Mouse (Mus musculus) ES-Bruce4 (cell line): ENCODE measurements at regions not wholly inside any gene's neighbourhood (a gene's known extent, or its start where the extent isn't known, plus 50 kb on each side); places are given as distances from the start of the nearest gene placed in this dataset.

Source experiments
- H3K27ac ChIP-seq: 2 replicates; pipeline ENCODE4 v1.5.1; 2012; ENCODE audit warnings: low read length, inconsistent platforms; ENCODE audit not compliant: insufficient read depth
- H3K27me3 ChIP-seq: 2 replicates; pipeline ENCODE4 v1.6.1; 2012; ENCODE audit warnings: mild to moderate bottlenecking, low read length, inconsistent platforms; ENCODE audit not compliant: control insufficient read depth, poor library complexity, insufficient read depth, severe bottlenecking
- H3K36me3 ChIP-seq: 2 replicates; pipeline ENCODE4 v1.6.1; 2012; ENCODE audit warnings: inconsistent platforms, mild to moderate bottlenecking, low read length, moderate library complexity; ENCODE audit not compliant: control insufficient read depth, poor library complexity, insufficient read depth, severe bottlenecking
- H3K4me1 ChIP-seq: one replicate; pipeline ENCODE4 v1.8.1; 2011; ENCODE audit warnings: low read length; ENCODE audit not compliant: control insufficient read depth, insufficient read depth
- H3K4me3 ChIP-seq: 2 replicates; pipeline ENCODE4 v1.5.1; 2011; ENCODE audit warnings: low read depth, mild to moderate bottlenecking, low read length
- H3K9ac ChIP-seq: 2 replicates; pipeline ENCODE4 v1.6.1; 2012; ENCODE audit warnings: low read depth, mild to moderate bottlenecking, inconsistent platforms; ENCODE audit not compliant: poor library complexity, severe bottlenecking
- H3K9me3 ChIP-seq: replicated peaks from 2 replicates; pipeline ENCODE4 v1.6.1; 2012; ENCODE audit warnings: mild to moderate bottlenecking, low read length, inconsistent platforms; ENCODE audit not compliant: control insufficient read depth, poor library complexity, insufficient read depth, severe bottlenecking
- CTCF ChIP-seq: IDR thresholded peaks from one replicate; pipeline ENCODE4 v1.8.1; 2011; ENCODE audit warnings: low read depth, low read length
- EP300 ChIP-seq: IDR thresholded peaks from 2 replicates; pipeline ENCODE4 v1.6.1; 2011; ENCODE audit warnings: low read depth, low read length; ENCODE audit not compliant: insufficient read depth
- POLR2A ChIP-seq: IDR thresholded peaks from one replicate; pipeline ENCODE4 v1.8.1; 2011; ENCODE audit warnings: low read length; ENCODE audit not compliant: insufficient read depth

DNA sequence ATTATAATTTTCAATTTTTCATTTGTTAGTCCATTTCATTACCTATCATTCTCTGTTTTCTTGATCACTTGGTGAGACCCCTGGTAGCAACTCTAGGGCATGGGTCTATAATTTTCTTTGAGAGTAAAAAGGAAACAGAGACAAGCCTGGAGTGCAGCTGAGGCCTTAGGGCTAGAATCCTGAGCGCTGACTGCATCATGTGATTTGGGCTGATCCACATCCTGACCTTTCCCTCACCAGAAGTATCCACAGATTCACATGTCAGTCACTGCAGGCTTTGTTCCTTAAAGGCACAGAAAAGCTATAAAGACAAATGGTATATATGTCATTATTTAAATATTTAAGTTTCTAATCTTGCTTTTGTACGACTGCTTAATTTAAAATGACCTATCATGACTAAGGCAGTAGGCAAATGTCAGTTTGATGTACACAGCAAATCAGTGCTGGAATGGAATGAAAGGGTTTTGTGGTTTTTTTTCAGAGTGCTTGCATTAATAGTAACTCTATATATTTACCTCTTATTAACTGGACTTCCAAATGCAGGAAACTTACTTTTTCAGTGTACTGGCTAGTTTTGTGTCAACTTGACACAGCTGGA lies 51.4 kb upstream of the Ugp2 start:
- no peaks in the 10 kb centered on the region for H3K4me1 ChIP-seq
- H3K9ac ChIP-seq = no peak overlapping the region
- H3K36me3 ChIP-seq = no peaks in the 10 kb centered on the region
- H3K9me3 ChIP-seq = no peaks in the 10 kb centered on the region
- no peaks in the 10 kb centered on the region for H3K27me3 ChIP-seq
- no peak overlapping the region for H3K4me3 ChIP-seq
- H3K27ac ChIP-seq = no peak overlapping the region
- TF ChIP-seq POLR2A = no peak
- no peak for TF ChIP-seq EP300
- TF ChIP-seq CTCF = no peak
